Mouse (Mus musculus) myocyte (in vitro differentiated cells): ENCODE results near the gene Itgam. TPM values are rescaled to one million over a fixed set of nuclear protein-coding genes. Genes with fewer than 3 reads are reported as not detected.

Experiments used
- H3K27me3 ChIP-seq: one replicate; pipeline ENCODE4 v1.6.1; 2011; ENCODE audit not compliant: control insufficient read depth, insufficient read depth, insufficient read length
- H3K36me3 ChIP-seq: one replicate; pipeline ENCODE4 v1.6.1; 2011; ENCODE audit not compliant: control insufficient read depth, insufficient read depth
- H3K4me2 ChIP-seq: one replicate; pipeline ENCODE4 v1.6.1; 2011; ENCODE audit warnings: low read depth, control low read depth
- H3K4me3 ChIP-seq: one replicate; pipeline ENCODE4 v1.5.1; 2011; ENCODE audit warnings: mild to moderate bottlenecking, control low read depth, moderate library complexity
- H3K79me2 ChIP-seq: one replicate; pipeline ENCODE4 v1.6.1; 2011; ENCODE audit not compliant: control insufficient read depth, insufficient read depth
- H3ac ChIP-seq: one replicate; pipeline ENCODE4 v1.6.1; 2011; ENCODE audit not compliant: control insufficient read depth, insufficient read length
- CEBPB ChIP-seq: IDR thresholded peaks from 2 replicates; pipeline ENCODE4 v1.6.1; 2011; ENCODE audit warnings: mild to moderate bottlenecking, moderate library complexity; ENCODE audit not compliant: poor library complexity, insufficient read depth, severe bottlenecking
- E2F4 ChIP-seq: IDR thresholded peaks from one replicate; pipeline ENCODE4 v1.6.1; 2011; ENCODE audit warnings: mild to moderate bottlenecking, control low read depth, moderate library complexity; ENCODE audit not compliant: insufficient read depth
- MAX ChIP-seq: IDR thresholded peaks from one replicate; pipeline ENCODE4 v1.6.1; 2011; ENCODE audit warnings: low read depth, mild to moderate bottlenecking, control low read depth
- MYOD1 ChIP-seq, 3 experiments: IDR thresholded peaks; one replicate each; pipeline ENCODE4 v1.6.1; 2011; ENCODE audit warnings: control low read depth in 2 of 3, low read depth in 2 of 3, mild to moderate bottlenecking in 2 of 3, moderate library complexity in 1 of 3; ENCODE audit not compliant: insufficient read length in 2 of 3, control insufficient read depth in 1 of 3
- MYOG ChIP-seq, 3 experiments: IDR thresholded peaks; one replicate each; pipeline ENCODE4 v1.6.1; 2011; ENCODE audit warnings: control low read depth in 2 of 3, low read depth in 2 of 3, mild to moderate bottlenecking in 2 of 3; ENCODE audit not compliant: insufficient read length in 2 of 3, control insufficient read depth in 1 of 3, insufficient read depth in 1 of 3
- POLR2A ChIP-seq: IDR thresholded peaks from one replicate; pipeline ENCODE4 v1.6.1; 2011; ENCODE audit warnings: low read depth, mild to moderate bottlenecking, control low read depth, moderate library complexity; ENCODE audit not compliant: insufficient read length
- POLR2AphosphoS2 ChIP-seq: IDR thresholded peaks from one replicate; pipeline ENCODE4 v1.6.1; 2011; ENCODE audit warnings: low read depth, control low read depth; ENCODE audit not compliant: insufficient read length
- REST ChIP-seq: IDR thresholded peaks from one replicate; pipeline ENCODE4 v1.6.1; 2011; ENCODE audit warnings: mild to moderate bottlenecking, control low read depth, moderate library complexity; ENCODE audit not compliant: insufficient read depth, insufficient read length
- SRF ChIP-seq: IDR thresholded peaks from one replicate; pipeline ENCODE4 v1.6.1; 2011; ENCODE audit warnings: low read depth; ENCODE audit not compliant: control insufficient read depth, insufficient read length
- TCF12 ChIP-seq: IDR thresholded peaks from one replicate; pipeline ENCODE4 v1.6.1; 2011; ENCODE audit warnings: mild to moderate bottlenecking, control low read depth; ENCODE audit not compliant: poor library complexity, insufficient read depth, severe bottlenecking
- TCF3 ChIP-seq: IDR thresholded peaks from one replicate; pipeline ENCODE4 v1.6.1; 2011; ENCODE audit warnings: low read depth, control low read depth; ENCODE audit not compliant: insufficient read length
- USF1 ChIP-seq: IDR thresholded peaks from one replicate; pipeline ENCODE4 v1.6.1; 2011; ENCODE audit warnings: low read depth, mild to moderate bottlenecking, control low read depth, moderate library complexity
- polyA plus RNA-seq: library from polyadenylated mRNA; unstranded; fragments of >200 nt; fragmentation: generic; extraction: Trizol; gene quantifications from one replicate; pipeline ENCODE4 v1.2.1, GENCODE M21; 2012; ENCODE audit warnings: missing spikeins

The Itgam gene
- polyA plus RNA-seq, 1 experiment, result 0.14 TPM

GRCm38 (mm10) chr7:128132148-128132547 is 69.7 kb downstream of the Itgam start:
- Histone ChIP-seq H3K27me3 (peaks cover 67% of the 10 kb centered on the region), H3K79me2 (no peaks in the 10 kb centered on the region), H3ac (no peak overlapping the region), H3K4me2 (no peak overlapping the region), H3K36me3 (no peaks in the 10 kb centered on the region), H3K4me3 (no peak overlapping the region)
- TF ChIP-seq MYOG (IDR thresholded peaks at IDR 0.05; ENCODE audit: control insufficient read depth in 1 of 3, insufficient read depth in 1 of 3, insufficient read length in 2 of 3, low read depth in 2 of 3) (no peak), CEBPB (no peak), MAX (no peak), TCF3 (no peak), MYOD1 (IDR thresholded peaks at IDR 0.05; ENCODE audit: control insufficient read depth in 1 of 3, insufficient read length in 2 of 3, low read depth in 2 of 3) (no peak), POLR2AphosphoS2 (no peak), POLR2A (no peak), SRF (no peak), TCF12 (no peak), USF1 (no peak), E2F4 (no peak), REST (no peak)

- no peak overlapping the region for H3K4me3 ChIP-seq
- H3ac ChIP-seq, result no peak overlapping the region
- no peaks in the 10 kb centered on the region for H3K36me3 ChIP-seq
- H3K79me2 ChIP-seq, result no peaks in the 10 kb centered on the region
- peaks cover 63% of the 10 kb centered on the region for H3K27me3 ChIP-seq
- TF ChIP-seq TCF12, result no peak
- no peak overlapping the region for H3K4me2 ChIP-seq
Observed at GRCm38 (mm10) chr7:128133596-128133995, 71.2 kb downstream of the Itgam start.

GRCm38 (mm10) chr7:128136927-128137326 is 74.5 kb downstream of the Itgam start:
- Histone ChIP-seq H3K4me3 (no peak overlapping the region), H3ac (no peak overlapping the region), H3K36me3 (no peaks in the 10 kb centered on the region), H3K79me2 (no peaks in the 10 kb centered on the region), H3K4me2 (no peak overlapping the region), H3K27me3 (peaks cover 76% of the 10 kb centered on the region)
- TF ChIP-seq E2F4 (no peak), POLR2A (no peak), TCF12 (no peak), REST (no peak), MAX (no peak), MYOG (IDR thresholded peaks at IDR 0.05; ENCODE audit: control insufficient read depth in 1 of 3, insufficient read depth in 1 of 3, insufficient read length in 2 of 3, low read depth in 2 of 3) (no peak)

GRCm38 (mm10) chr7:128139611-128140010 is 77.2 kb downstream of the Itgam start:
- TF ChIP-seq CEBPB (no peak), USF1 (no peak), TCF3 (no peak), MAX (no peak), POLR2AphosphoS2 (no peak), REST (no peak)
- H3K4me3 ChIP-seq, result no peak overlapping the region

GRCm38 (mm10) chr7:128150970-128151369 is 88.5 kb downstream of the Itgam start:
- no peak overlapping the region for H3ac ChIP-seq
- no peak overlapping the region for H3K4me2 ChIP-seq
- peaks cover 65% of the 10 kb centered on the region for H3K27me3 ChIP-seq
- no peak overlapping the region for H3K4me3 ChIP-seq
- no peaks in the 10 kb centered on the region for H3K36me3 ChIP-seq
- no peaks in the 10 kb centered on the region for H3K79me2 ChIP-seq
- no peak for TF ChIP-seq MAX
- TF ChIP-seq USF1, result no peak
- no peak for TF ChIP-seq TCF12
- TF ChIP-seq CEBPB, result no peak
- no peak for TF ChIP-seq E2F4
- TF ChIP-seq MYOG (IDR thresholded peaks at IDR 0.05; ENCODE audit: control insufficient read depth in 1 of 3, insufficient read depth in 1 of 3, insufficient read length in 2 of 3, low read depth in 2 of 3), result no peak
- TF ChIP-seq REST, result no peak
- no peak for TF ChIP-seq TCF3
- TF ChIP-seq POLR2AphosphoS2, result no peak
- no peak for TF ChIP-seq MYOD1 (IDR thresholded peaks at IDR 0.05; ENCODE audit: control insufficient read depth in 1 of 3, insufficient read length in 2 of 3, low read depth in 2 of 3)
- no peak for TF ChIP-seq SRF
- TF ChIP-seq POLR2A, result no peak

More at GRCm38 (mm10) chr7:128139611-128140010, 77.2 kb downstream of the Itgam start:
- Histone ChIP-seq H3K36me3 (no peaks in the 10 kb centered on the region), H3ac (no peak overlapping the region), H3K79me2 (no peaks in the 10 kb centered on the region), H3K27me3 (peaks cover 63% of the 10 kb centered on the region), H3K4me2 (no peak overlapping the region)

- peaks cover 36% of the 10 kb centered on the region for H3K27me3 ChIP-seq
- H3ac ChIP-seq, result no peak within 1 kb of the TSS
- TF ChIP-seq REST (no peak), POLR2AphosphoS2 (no peak), SRF (no peak), MYOG (IDR thresholded peaks at IDR 0.05; ENCODE audit: control insufficient read depth in 1 of 3, insufficient read depth in 1 of 3, insufficient read length in 2 of 3, low read depth in 2 of 3) (no peak), TCF12 (no peak), TCF3 (no peak), CEBPB (no peak), MAX (no peak), E2F4 (no peak), POLR2A (no peak), MYOD1 (IDR thresholded peaks at IDR 0.05; ENCODE audit: control insufficient read depth in 1 of 3, insufficient read length in 2 of 3, low read depth in 2 of 3) (no peak), USF1 (no peak)
- no peaks in the 10 kb centered on the region for H3K79me2 ChIP-seq
- no peak within 1 kb of the TSS for H3K4me3 ChIP-seq
- no peaks in the 10 kb centered on the region for H3K36me3 ChIP-seq
- H3K4me2 ChIP-seq, result no peak within 1 kb of the TSS
Observed at GRCm38 (mm10) chr7:128154076-128154475, 91.6 kb downstream of the Itgam start, which contains the start of gene Itgad. TSS of gene Itgad (plus strand) at chr7:128154376.
